Mouse (Mus musculus): ENCODE measurements around the gene Bag5. TPM values are rescaled to one million over a fixed set of nuclear protein-coding genes. Genes with fewer than 3 reads are reported as not detected.
A peak's percentile ranks its signal among the peaks of the same experiment; 100 is the strongest.

Bag5 gene
- polyA plus RNA-seq, 2 experiments, result 9.8 to 15.2 TPM

DNA sequence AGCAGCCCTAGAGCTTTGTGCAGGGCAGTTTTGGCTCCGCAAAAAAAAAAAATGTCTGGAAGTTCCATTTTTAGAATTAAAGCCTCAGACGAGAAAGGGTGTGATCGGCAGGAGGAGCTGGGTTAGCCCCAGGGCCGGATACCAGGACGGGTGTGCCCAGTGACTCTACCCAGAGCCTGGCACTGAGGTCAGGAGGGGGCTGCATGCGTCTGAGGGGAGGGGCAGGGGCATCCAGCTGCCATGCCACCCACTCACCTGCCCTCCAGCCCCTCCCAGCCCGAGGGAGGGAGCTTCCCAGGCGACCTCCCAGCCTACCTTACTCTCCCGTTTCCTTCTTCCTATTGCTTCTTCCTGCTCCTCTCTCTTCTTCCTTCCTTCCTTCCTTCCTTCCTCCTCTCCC, 40.3 kb upstream of the Bag5 start:
- TF ChIP-seq CTCF (IDR thresholded peaks at IDR 0.05; ENCODE audit: low read depth) (no peak), EP300 (IDR thresholded peaks at IDR 0.05; ENCODE audit: low read depth) (no peak)
- peaks cover 7 to 14% of the 10 kb centered on the region in 2 experiments for H3K4me1 ChIP-seq (replicated peaks; ENCODE audit: control insufficient read depth in 2 of 2, insufficient read depth in 2 of 2, low read length in 1 of 2)
- no peak overlapping the region for H3K27ac ChIP-seq
- H3K4me2 ChIP-seq (ENCODE audit: low read depth), result no peak overlapping the region
- H3K27me3 ChIP-seq (ENCODE audit: control insufficient read depth, insufficient read depth, low read length), result no peaks in the 10 kb centered on the region
- no peak for DNase-seq (ENCODE audit: low read depth in 3 of 3, low spot score in 3 of 3)
- H3K9me3 ChIP-seq (ENCODE audit: control insufficient read depth, low read length), result no peaks in the 10 kb centered on the region
- ATAC-seq (ENCODE audit: insufficient read depth), result no peak
- H3K36me3 ChIP-seq (replicated peaks; ENCODE audit: control insufficient read depth, insufficient read depth, low read depth), result no peaks in the 10 kb centered on the region
- H3K9ac ChIP-seq (replicated peaks), result no peak overlapping the region
- no peak overlapping the region for H3K4me3 ChIP-seq (ENCODE audit: insufficient read depth in 1 of 2, low read depth in 2 of 2, low read length in 2 of 2)
- 51% methylated on average over 8 of the region's 9 CpGs for WGBS (ENCODE audit: insufficient replicate concordance)

DNA sequence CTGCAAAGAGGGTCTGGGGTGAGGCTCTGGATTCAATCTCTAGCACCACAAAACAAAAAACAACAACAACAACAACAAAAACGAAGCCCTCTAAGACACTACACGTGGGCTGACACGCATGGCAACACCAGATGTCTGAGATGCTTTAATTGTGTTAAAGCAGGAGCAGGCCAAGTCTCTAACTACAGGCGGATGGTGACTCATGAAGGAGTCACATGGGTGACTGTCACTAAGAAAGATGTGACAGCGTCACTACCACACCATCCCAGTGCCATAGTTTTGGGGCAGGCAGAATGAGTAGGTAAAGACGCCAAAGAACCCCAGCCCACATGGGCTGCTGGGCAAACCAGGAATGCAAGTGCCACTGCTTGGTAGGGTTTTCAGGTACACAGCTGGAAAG, 39.4 kb upstream of the Bag5 start:
- no peak for TF ChIP-seq CTCF (IDR thresholded peaks at IDR 0.05; ENCODE audit: low read depth)
- TF ChIP-seq EP300 (IDR thresholded peaks at IDR 0.05; ENCODE audit: low read depth), result no peak
- no peak for ATAC-seq (ENCODE audit: insufficient read depth)
- Histone ChIP-seq H3K9ac (replicated peaks) (no peak overlapping the region), H3K27ac (no peak overlapping the region), H3K4me1 (replicated peaks; ENCODE audit: control insufficient read depth in 2 of 2, insufficient read depth in 2 of 2, low read length in 1 of 2) (peaks cover 0 to 8% of the 10 kb centered on the region in 2 experiments; a peak in 3 of 4 replicates), H3K36me3 (replicated peaks; ENCODE audit: control insufficient read depth, insufficient read depth, low read depth) (no peaks in the 10 kb centered on the region), H3K9me3 (ENCODE audit: control insufficient read depth, low read length) (no peaks in the 10 kb centered on the region), H3K4me2 (ENCODE audit: low read depth) (no peak overlapping the region), H3K4me3 (ENCODE audit: insufficient read depth in 1 of 2, low read depth in 2 of 2, low read length in 2 of 2) (no peak overlapping the region), H3K27me3 (ENCODE audit: control insufficient read depth, insufficient read depth, low read length) (no peaks in the 10 kb centered on the region)
- WGBS (ENCODE audit: insufficient replicate concordance), result 74% methylated on average over 6 of the region's 6 CpGs
- DNase-seq (ENCODE audit: low read depth in 3 of 3, low spot score in 3 of 3), result no peak

- Histone ChIP-seq H3K4me3 (ENCODE audit: insufficient read depth in 1 of 2, low read depth in 2 of 2, low read length in 2 of 2) (no peak overlapping the region), H3K9me3 (ENCODE audit: control insufficient read depth, low read length) (no peaks in the 10 kb centered on the region), H3K27ac (no peak overlapping the region), H3K36me3 (replicated peaks; ENCODE audit: control insufficient read depth, insufficient read depth, low read depth) (no peaks in the 10 kb centered on the region), H3K4me2 (ENCODE audit: low read depth) (no peak overlapping the region), H3K9ac (replicated peaks) (no peak overlapping the region), H3K4me1 (replicated peaks; ENCODE audit: control insufficient read depth in 2 of 2, insufficient read depth in 2 of 2, low read length in 1 of 2) (peaks cover 4 to 14% of the 10 kb centered on the region in 2 experiments; a peak in 3 of 4 replicates), H3K27me3 (ENCODE audit: control insufficient read depth, insufficient read depth, low read length) (no peaks in the 10 kb centered on the region)
- DNase-seq (ENCODE audit: low read depth in 3 of 3, low spot score in 3 of 3) (no peak), ATAC-seq (ENCODE audit: insufficient read depth) (no peak)
- TF ChIP-seq CTCF (IDR thresholded peaks at IDR 0.05; ENCODE audit: low read depth), result no peak
- 79% methylated on average over 3 of the region's 3 CpGs for WGBS (ENCODE audit: insufficient replicate concordance)
These were observed 37.7 kb upstream of the Bag5 start for GRCm38 (mm10) chr12:111750739-111751138.

- TF ChIP-seq CTCF (IDR thresholded peaks at IDR 0.05; ENCODE audit: low read depth), result no peak
- no peak for TF ChIP-seq EP300 (IDR thresholded peaks at IDR 0.05; ENCODE audit: low read depth)
- H3K9me3 ChIP-seq (ENCODE audit: control insufficient read depth, low read length), result no peaks in the 10 kb centered on the region
- no peaks in the 10 kb centered on the region for H3K36me3 ChIP-seq (replicated peaks; ENCODE audit: control insufficient read depth, insufficient read depth, low read depth)
- DNase-seq (ENCODE audit: low read depth in 3 of 3, low spot score in 3 of 3) (no peak), ATAC-seq (ENCODE audit: insufficient read depth) (no peak)
- no peak overlapping the region for H3K4me2 ChIP-seq (ENCODE audit: low read depth)
- H3K9ac ChIP-seq (replicated peaks), result no peak overlapping the region
- H3K27ac ChIP-seq, result no peak overlapping the region
- no peak overlapping the region for H3K4me3 ChIP-seq (ENCODE audit: insufficient read depth in 1 of 2, low read depth in 2 of 2, low read length in 2 of 2)
- 68% methylated on average over 7 of the region's 7 CpGs for WGBS (ENCODE audit: insufficient replicate concordance)
- no peaks in the 10 kb centered on the region for H3K27me3 ChIP-seq (ENCODE audit: control insufficient read depth, insufficient read depth, low read length)
- peaks cover 5 to 9% of the 10 kb centered on the region in 2 experiments; a peak in 3 of 4 replicates for H3K4me1 ChIP-seq (replicated peaks; ENCODE audit: control insufficient read depth in 2 of 2, insufficient read depth in 2 of 2, low read length in 1 of 2)
These were observed 34.4 kb upstream of the Bag5 start for GRCm38 (mm10) chr12:111747421-111747820.

DNA sequence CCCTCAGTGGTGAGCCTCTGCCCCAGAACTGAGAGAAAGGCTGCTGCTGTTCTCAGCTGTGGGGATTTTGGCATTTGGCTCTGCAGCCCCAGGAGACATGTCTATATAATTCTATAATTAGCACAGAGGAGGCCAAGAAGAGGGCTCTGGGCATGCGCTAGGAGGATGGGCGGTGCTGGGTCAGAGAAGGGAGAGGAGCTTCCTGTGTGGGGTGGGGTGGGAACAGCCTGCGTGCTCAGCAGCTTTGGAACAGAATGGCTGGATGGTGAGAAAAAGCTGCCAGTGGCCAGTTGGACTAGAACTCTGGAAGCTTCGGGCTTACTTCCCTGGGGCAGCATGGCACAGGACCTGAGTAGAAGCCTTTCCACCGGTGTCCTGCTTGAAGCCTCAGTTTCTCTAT, 33.0 kb upstream of the Bag5 start:
- Histone ChIP-seq H3K9ac (replicated peaks) (no peak overlapping the region), H3K4me1 (replicated peaks; ENCODE audit: control insufficient read depth in 2 of 2, insufficient read depth in 2 of 2, low read length in 1 of 2) (peaks cover 5 to 9% of the 10 kb centered on the region in 2 experiments; a peak in 3 of 4 replicates), H3K27ac (no peak overlapping the region), H3K9me3 (ENCODE audit: control insufficient read depth, low read length) (no peaks in the 10 kb centered on the region), H3K4me3 (ENCODE audit: insufficient read depth in 1 of 2, low read depth in 2 of 2, low read length in 2 of 2) (no peak overlapping the region), H3K36me3 (replicated peaks; ENCODE audit: control insufficient read depth, insufficient read depth, low read depth) (no peaks in the 10 kb centered on the region), H3K27me3 (ENCODE audit: control insufficient read depth, insufficient read depth, low read length) (no peaks in the 10 kb centered on the region), H3K4me2 (ENCODE audit: low read depth) (no peak overlapping the region)
- WGBS (ENCODE audit: insufficient replicate concordance), result 41% methylated on average over 5 of the region's 5 CpGs
- TF ChIP-seq CTCF (IDR thresholded peaks at IDR 0.05; ENCODE audit: low read depth) (no peak), EP300 (IDR thresholded peaks at IDR 0.05; ENCODE audit: low read depth) (no peak)
- no peak for DNase-seq (ENCODE audit: low read depth in 3 of 3, low spot score in 3 of 3)
- ATAC-seq (ENCODE audit: insufficient read depth), result peak; percentile 64; the same call in 1 of the 2 replicates

Measured in liver, embryonic 14.5 days (tissue).